Mouse (Mus musculus) MEL (cell line): Measurements from ENCODE around the gene Samd13. TPM values are rescaled to one million over a fixed set of nuclear protein-coding genes. Genes with fewer than 3 reads are reported as not detected.

ENCODE experiments used
- DNase-seq: peaks from one replicate; pipeline ENCODE4 v3.0.0; 2011; ENCODE audit warnings: low read depth, low spot score
- H3K27ac ChIP-seq: 2 replicates; pipeline ENCODE4 v1.5.1; 2012; ENCODE audit warnings: low read depth, mild to moderate bottlenecking, control low read depth, low read length, moderate library complexity; ENCODE audit not compliant: control insufficient read depth
- H3K27me3 ChIP-seq, 2 experiments: fragments of 150-350 bp in 1 of 2; sonication (generic) in 1 of 2; 2 replicates each; pipeline ENCODE4 v1.6.1; 2012; ENCODE audit warnings: low read length in 2 of 2, mild to moderate bottlenecking in 2 of 2, improper control_type of control experiment in 1 of 2, moderate library complexity in 1 of 2; ENCODE audit not compliant: insufficient read depth in 2 of 2, control insufficient read depth in 1 of 2
- H3K36me3 ChIP-seq, 2 experiments: 2 replicates each; pipeline ENCODE4 v1.6.1; 2012 to 2014; ENCODE audit warnings: low read length in 2 of 2, improper control_type of control experiment in 1 of 2, inconsistent platforms in 1 of 2, mild to moderate bottlenecking in 1 of 2; ENCODE audit not compliant: insufficient read depth in 2 of 2, control insufficient read depth in 1 of 2
- H3K4me1 ChIP-seq, 2 experiments: fragments of 150-350 bp in 1 of 2; sonication (generic) in 1 of 2; 2 replicates each; pipeline ENCODE4 v1.6.1; 2012; ENCODE audit warnings: low read length in 2 of 2, improper control_type of control experiment in 1 of 2, mild to moderate bottlenecking in 1 of 2; ENCODE audit not compliant: insufficient read depth in 2 of 2, control insufficient read depth in 1 of 2
- H3K4me3 ChIP-seq, 2 experiments: fragments of 150-350 bp in 1 of 2; sonication (generic) in 1 of 2; 2 replicates each; pipeline ENCODE4 v1.5.1; 2012; ENCODE audit warnings: low read depth in 2 of 2, low read length in 2 of 2, mild to moderate bottlenecking in 2 of 2, moderate library complexity in 2 of 2, control low read depth in 1 of 2, improper control_type of control experiment in 1 of 2; ENCODE audit not compliant: control insufficient read depth in 1 of 2, insufficient read depth in 1 of 2
- H3K79me2 ChIP-seq: 2 replicates; pipeline ENCODE4 v1.6.1; 2012; ENCODE audit warnings: mild to moderate bottlenecking, low read length, moderate library complexity; ENCODE audit not compliant: control insufficient read depth, poor library complexity, insufficient read depth
- H3K9ac ChIP-seq: 2 replicates; pipeline ENCODE4 v1.6.1; 2012; ENCODE audit warnings: low read depth, mild to moderate bottlenecking, control low read depth, low read length, moderate library complexity; ENCODE audit not compliant: control insufficient read depth, poor library complexity, severe bottlenecking
- H3K9me3 ChIP-seq: fragments of 150-350 bp; sonication (generic); replicated peaks from 2 replicates; pipeline ENCODE4 v1.6.1; 2012; ENCODE audit warnings: mild to moderate bottlenecking, low read length, improper control_type of control experiment, moderate library complexity; ENCODE audit not compliant: insufficient read depth
- BHLHE40 ChIP-seq: IDR thresholded peaks from 2 replicates; pipeline ENCODE4 v1.6.1; 2012; ENCODE audit warnings: low read depth, mild to moderate bottlenecking, inconsistent platforms, low read length, improper control_type of control experiment, borderline replicate concordance
- CHD1 ChIP-seq: IDR thresholded peaks from 2 replicates; pipeline ENCODE4 v1.6.1; 2012; ENCODE audit warnings: low read depth, mild to moderate bottlenecking, inconsistent platforms, low read length, improper control_type of control experiment
- CHD2 ChIP-seq: IDR thresholded peaks from 2 replicates; pipeline ENCODE4 v1.6.1; 2011; ENCODE audit warnings: low read length, improper control_type of control experiment
- CTCF ChIP-seq, 3 experiments: IDR thresholded peaks in 2 of 3; conservative IDR thresholded peaks in 1 of 3; 2 replicates each; pipeline ENCODE4 v1.5.1; 2011 to 2012; ENCODE audit warnings: low read length in 3 of 3, low read depth in 2 of 3, mild to moderate bottlenecking in 2 of 3, improper control_type of control experiment in 1 of 3, inconsistent platforms in 1 of 3, mixed read lengths in 1 of 3, moderate library complexity in 1 of 3; ENCODE audit not compliant: control insufficient read depth in 1 of 3, insufficient read depth in 1 of 3, poor library complexity in 1 of 3, severe bottlenecking in 1 of 3
- E2F4 ChIP-seq: IDR thresholded peaks from 2 replicates; pipeline ENCODE4 v1.6.1; 2011; ENCODE audit warnings: low read depth, low read length, improper control_type of control experiment, borderline replicate concordance
- ELF1 ChIP-seq: IDR thresholded peaks from 2 replicates; pipeline ENCODE4 v1.6.1; 2014; ENCODE audit warnings: low read depth, mild to moderate bottlenecking, inconsistent platforms, low read length, improper control_type of control experiment, moderate library complexity
- EP300 ChIP-seq, 2 experiments: IDR thresholded peaks; 2 replicates each; pipeline ENCODE4 v1.6.1; 2011; ENCODE audit warnings: improper control_type of control experiment in 2 of 2, low read length in 2 of 2, low read depth in 1 of 2, mild to moderate bottlenecking in 1 of 2
- ETS1 ChIP-seq: IDR thresholded peaks from 2 replicates; pipeline ENCODE4 v1.6.1; 2012; ENCODE audit warnings: low read depth, mild to moderate bottlenecking, inconsistent platforms, low read length, improper control_type of control experiment, moderate library complexity
- GABPA ChIP-seq: IDR thresholded peaks from 2 replicates; pipeline ENCODE4 v1.6.1; 2012; ENCODE audit warnings: low read depth, mild to moderate bottlenecking, inconsistent platforms, low read length, improper control_type of control experiment, moderate library complexity
- GATA1 ChIP-seq: IDR thresholded peaks from 2 replicates; pipeline ENCODE4 v1.6.1; 2011; ENCODE audit warnings: low read depth, low read length, improper control_type of control experiment
- JUND ChIP-seq: IDR thresholded peaks from 2 replicates; pipeline ENCODE4 v1.6.1; 2011; ENCODE audit warnings: low read depth, mild to moderate bottlenecking, improper control_type of control experiment, low read length
- KAT2A ChIP-seq: conservative IDR thresholded peaks from 2 replicates; pipeline ENCODE4 v1.6.1; 2012; ENCODE audit warnings: low read depth, low read length, improper control_type of control experiment, inconsistent platforms
- MAFK ChIP-seq: IDR thresholded peaks from 2 replicates; pipeline ENCODE4 v1.6.1; 2011; ENCODE audit warnings: low read depth, mild to moderate bottlenecking, low read length, improper control_type of control experiment, borderline replicate concordance
- MAX ChIP-seq: IDR thresholded peaks from 2 replicates; pipeline ENCODE4 v1.6.1; 2011; ENCODE audit warnings: low read length, improper control_type of control experiment
- MAZ ChIP-seq: IDR thresholded peaks from 2 replicates; pipeline ENCODE4 v1.6.1; 2012; ENCODE audit warnings: low read depth, mild to moderate bottlenecking, inconsistent platforms, low read length, improper control_type of control experiment
- MEF2A ChIP-seq: IDR thresholded peaks from 2 replicates; pipeline ENCODE4 v1.6.1; 2014; ENCODE audit warnings: low read depth, mild to moderate bottlenecking, inconsistent platforms, low read length, improper control_type of control experiment; ENCODE audit not compliant: poor library complexity, insufficient replicate concordance, severe bottlenecking; ENCODE audit errors: extremely low read depth
- MXI1 ChIP-seq: IDR thresholded peaks from 2 replicates; pipeline ENCODE4 v1.6.1; 2011; ENCODE audit warnings: mild to moderate bottlenecking, low read depth, low read length, improper control_type of control experiment
- MYB ChIP-seq: IDR thresholded peaks from 2 replicates; pipeline ENCODE4 v1.6.1; 2011; ENCODE audit warnings: mild to moderate bottlenecking, low read depth, low read length, improper control_type of control experiment
- MYC ChIP-seq: IDR thresholded peaks from 2 replicates; pipeline ENCODE4 v1.6.1; 2011; ENCODE audit warnings: low read depth, mild to moderate bottlenecking, low read length, improper control_type of control experiment, moderate library complexity
- NELFE ChIP-seq: IDR thresholded peaks from 2 replicates; pipeline ENCODE4 v1.6.1; 2011; ENCODE audit warnings: low read depth, low read length, improper control_type of control experiment
- NRF1 ChIP-seq: IDR thresholded peaks from 2 replicates; pipeline ENCODE4 v1.6.1; 2014; ENCODE audit warnings: low read depth, mild to moderate bottlenecking, inconsistent platforms, low read length, improper control_type of control experiment, moderate library complexity; ENCODE audit not compliant: poor library complexity, insufficient read depth, severe bottlenecking
- POLR2A ChIP-seq, 2 experiments: IDR thresholded peaks; 2 replicates each; pipeline ENCODE4 v1.6.1; 2011 to 2012; ENCODE audit warnings: low read length in 2 of 2, mild to moderate bottlenecking in 2 of 2, control low read depth in 1 of 2, improper control_type of control experiment in 1 of 2, low read depth in 1 of 2, moderate library complexity in 1 of 2; ENCODE audit not compliant: control insufficient read depth in 1 of 2, insufficient read depth in 1 of 2, poor library complexity in 1 of 2
- POLR2AphosphoS2 ChIP-seq: IDR thresholded peaks from 2 replicates; pipeline ENCODE4 v1.6.1; 2011; ENCODE audit warnings: low read length, improper control_type of control experiment
- POLR2AphosphoS5 ChIP-seq: IDR thresholded peaks from 2 replicates; pipeline ENCODE4 v1.6.1; 2012; ENCODE audit warnings: low read depth, borderline replicate concordance, mild to moderate bottlenecking, inconsistent platforms, low read length, moderate library complexity, mixed read lengths
- RAD21 ChIP-seq: IDR thresholded peaks from 2 replicates; pipeline ENCODE4 v1.6.1; 2011; ENCODE audit warnings: mild to moderate bottlenecking, low read depth, low read length, improper control_type of control experiment
- RCOR1 ChIP-seq: IDR thresholded peaks from 2 replicates; pipeline ENCODE4 v1.6.1; 2012; ENCODE audit warnings: low read depth, mild to moderate bottlenecking, inconsistent platforms, low read length, improper control_type of control experiment
- SIN3A ChIP-seq: IDR thresholded peaks from 2 replicates; pipeline ENCODE4 v1.6.1; 2012; ENCODE audit warnings: low read length, improper control_type of control experiment, inconsistent platforms
- SMC3 ChIP-seq: IDR thresholded peaks from 2 replicates; pipeline ENCODE4 v1.6.1; 2011; ENCODE audit warnings: low read depth, low read length, improper control_type of control experiment
- TAL1 ChIP-seq: IDR thresholded peaks from 2 replicates; pipeline ENCODE4 v1.6.1; 2012; ENCODE audit warnings: mild to moderate bottlenecking, inconsistent platforms, low read length, moderate library complexity, mixed read lengths
- TBP ChIP-seq: IDR thresholded peaks from 2 replicates; pipeline ENCODE4 v1.8.0; 2011; ENCODE audit warnings: low read depth, low read length, improper control_type of control experiment
- TCF12 ChIP-seq: IDR thresholded peaks from 2 replicates; pipeline ENCODE4 v1.6.1; 2014; ENCODE audit warnings: low read depth, mild to moderate bottlenecking, inconsistent platforms, low read length, improper control_type of control experiment, moderate library complexity
- USF1 ChIP-seq: IDR thresholded peaks from 2 replicates; pipeline ENCODE4 v1.6.1; 2014; ENCODE audit warnings: low read depth, mild to moderate bottlenecking, inconsistent platforms, low read length, improper control_type of control experiment, moderate library complexity
- USF2 ChIP-seq, 2 experiments: IDR thresholded peaks; 2 replicates each; pipeline ENCODE4 v1.6.1; 2011 to 2012; ENCODE audit warnings: improper control_type of control experiment in 2 of 2, low read length in 2 of 2, borderline replicate concordance in 1 of 2, inconsistent platforms in 1 of 2, low read depth in 1 of 2, mild to moderate bottlenecking in 1 of 2; ENCODE audit not compliant: insufficient read depth in 1 of 2
- ZC3H11A ChIP-seq: IDR thresholded peaks from 2 replicates; pipeline ENCODE4 v1.6.1; 2012; ENCODE audit warnings: low read depth, mild to moderate bottlenecking, inconsistent platforms, low read length, improper control_type of control experiment
- ZKSCAN1 ChIP-seq: IDR thresholded peaks from 2 replicates; pipeline ENCODE4 v1.6.1; 2012; ENCODE audit warnings: low read depth, mild to moderate bottlenecking, inconsistent platforms, low read length, improper control_type of control experiment, moderate library complexity
- ZMIZ1 ChIP-seq: IDR thresholded peaks from 2 replicates; pipeline ENCODE4 v1.6.1; 2012; ENCODE audit warnings: low read depth, mild to moderate bottlenecking, inconsistent platforms, low read length, improper control_type of control experiment, moderate library complexity
- ZNF384 ChIP-seq: IDR thresholded peaks from 2 replicates; pipeline ENCODE4 v1.6.1; 2012; ENCODE audit warnings: low read depth, mild to moderate bottlenecking, inconsistent platforms, low read length, improper control_type of control experiment
- polyA plus RNA-seq, 2 experiments: library from polyadenylated mRNA; stranded (reverse) in 1 of 2; unstranded in 1 of 2; fragments of >175 nt in 1 of 2; fragments of >200 nt in 1 of 2; gene quantifications; 2 replicates each; pipeline versions ENCODE4 v1.2.1 to v1.2.4; 2012; ENCODE audit warnings: low replicate concordance in 2 of 2, low read depth in 1 of 2; ENCODE audit not compliant: insufficient read length in 2 of 2, insufficient read depth in 1 of 2, missing spikeins in 1 of 2
- total RNA-seq: library from RNA; depleted of rRNA; stranded (reverse); fragments of 300-350 nt; gene quantifications from 2 replicates; pipeline ENCODE4 v1.2.3, GENCODE M21; 2012

The Samd13 gene
- total and polyA plus RNA-seq, 3 experiments: 1.1 to 1.2 TPM; not detected in 1

- Histone ChIP-seq H3K4me3 (peak overlapping the region; percentile 55 to 58), H3K4me1 (peaks cover 6 to 14% of the 10 kb centered on the region in 2 experiments), H3K9me3 (no peaks in the 10 kb centered on the region), H3K27me3 (no peaks in the 10 kb centered on the region), H3K79me2 (no peaks in the 10 kb centered on the region), H3K36me3 (peaks cover 0 to 15% of the 10 kb centered on the region in 2 experiments; a peak in 2 of 4 replicates), H3K27ac (peak overlapping the region; percentile 93), H3K9ac (peak overlapping the region; percentile 75)
- DNase-seq: peak; percentile 95
- TF ChIP-seq ZMIZ1 (0 out of 2 replicates have a peak, but pooled peaks have one; percentile 23), CTCF (IDR thresholded peaks at IDR 0.05 in 2 of 3, conservative IDR thresholded peaks at IDR 0.05 in 1 of 3; ENCODE audit: control insufficient read depth in 1 of 3, insufficient read depth in 1 of 3, low read depth in 2 of 3, low read length in 3 of 3, poor library complexity in 1 of 3, severe bottlenecking in 1 of 3) (no peak), SIN3A (peak; percentile 77), MAZ (no peak), ETS1 (peak; percentile 80), MEF2A (no peak), MAX (peak; percentile 72; the same call in 1 of the 2 replicates), USF2 (IDR thresholded peaks at IDR 0.05; ENCODE audit: borderline replicate concordance in 1 of 2, insufficient read depth in 1 of 2, low read depth in 1 of 2, low read length in 2 of 2) (no peak), KAT2A (no peak), POLR2AphosphoS2 (peak; percentile 70; the same call in 1 of the 2 replicates), ELF1 (no peak), POLR2AphosphoS5 (no peak), MAFK (no peak), CHD1 (peak; percentile 93; the same call in 1 of the 2 replicates), GATA1 (peak; percentile 28; the same call in 1 of the 2 replicates), EP300 (IDR thresholded peaks at IDR 0.05; ENCODE audit: low read depth in 1 of 2, low read length in 2 of 2) (peak; percentile 16 to 72), ZKSCAN1 (no peak), MYB (peak; percentile 83), ZNF384 (peak; percentile 93), TCF12 (0 out of 2 replicates have a peak, but pooled peaks have one; percentile 5), SMC3 (no peak), TBP (peak; percentile 65), RAD21 (no peak), MYC (peak; percentile 83; the same call in 1 of the 2 replicates), JUND (no peak), RCOR1 (no peak; the same call in 1 of the 2 replicates), USF1 (no peak), GABPA (no peak), NRF1 (no peak), E2F4 (no peak), BHLHE40 (no peak), CHD2 (no peak), MXI1 (peak; percentile 77), NELFE (no peak; the same call in 1 of the 2 replicates), TAL1 (no peak), POLR2A (IDR thresholded peaks at IDR 0.05; ENCODE audit: control insufficient read depth in 1 of 2, insufficient read depth in 1 of 2, low read depth in 1 of 2, low read length in 2 of 2, poor library complexity in 1 of 2) (peak in 1 of 2 experiments; percentile 38; a peak in 1 of 4 replicates), ZC3H11A (no peak)
These were observed 3.2 kb downstream of the Samd13 start for GRCm38 (mm10) chr3:146682140-146682651.
